Mouse (Mus musculus): Measurements from ENCODE around the gene Prkce. TPM values are rescaled to one million over a fixed set of nuclear protein-coding genes. Genes with fewer than 3 reads are reported as not detected.

Prkce gene
- total and polyA plus RNA-seq, 2 experiments from 2014 or later = 50.8 to 55.8 TPM

DNA sequence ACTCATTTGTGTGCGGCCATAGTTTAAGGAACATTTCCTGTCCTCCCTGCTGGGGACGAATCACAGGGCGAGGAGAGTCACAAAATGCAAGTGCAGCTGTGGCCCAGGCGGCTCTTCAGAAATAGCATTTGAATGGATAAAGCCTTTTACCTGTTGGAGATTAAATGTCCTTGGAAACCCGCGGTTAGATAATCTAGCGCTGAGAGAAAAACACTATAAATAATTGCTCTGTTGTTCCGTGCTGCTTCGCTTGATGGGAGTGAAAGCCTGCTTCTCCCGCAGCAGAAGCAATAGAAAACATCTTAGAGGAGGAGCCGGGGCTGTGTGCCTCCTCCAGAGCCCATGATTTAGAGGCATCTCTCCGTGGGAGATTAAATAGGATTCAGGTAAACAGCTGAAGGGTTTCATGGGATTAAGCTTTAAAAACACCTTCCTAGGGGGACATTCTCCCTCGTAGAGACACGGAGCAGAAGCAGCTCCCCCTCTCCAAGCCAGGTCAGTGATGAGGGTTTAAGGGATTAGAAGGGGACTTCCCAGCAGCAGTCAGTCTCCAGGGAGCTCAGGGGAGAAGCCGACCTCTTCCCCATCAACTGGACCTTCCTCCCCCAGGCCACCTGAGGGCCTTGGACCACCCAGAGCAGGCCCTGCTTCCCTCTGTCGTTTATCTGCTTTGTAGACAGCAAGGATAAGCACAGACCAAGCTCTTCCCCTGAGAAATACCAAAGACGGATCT, 212.0 kb downstream of the Prkce start:
- H3K9ac ChIP-seq (replicated peaks; ENCODE audit: low read length) = no peak overlapping the region
- no peak overlapping the region for H3K4me2 ChIP-seq (ENCODE audit: low read depth, low read length)
- DNase-seq (ENCODE audit: low spot score) = peak; percentile 45

DNA sequence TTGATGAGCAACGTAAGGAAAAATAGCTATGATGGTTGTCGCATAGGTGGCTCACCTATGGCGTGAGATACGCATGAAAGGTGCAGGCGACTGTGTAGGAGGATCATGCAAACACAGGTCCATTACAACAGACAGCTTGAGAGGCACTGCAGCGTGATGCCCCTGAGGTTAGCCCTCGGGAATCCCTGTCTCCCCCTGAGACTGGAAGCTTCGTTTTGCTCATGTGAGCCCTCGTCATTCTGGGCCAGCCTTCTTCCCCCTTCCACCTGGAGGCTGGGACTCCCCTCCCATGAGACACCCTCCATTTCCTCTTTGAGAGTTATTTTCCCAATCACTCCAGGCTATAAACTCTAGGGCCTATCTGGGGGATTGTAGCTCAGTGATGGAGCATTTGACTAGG, 213.9 kb downstream of the Prkce start:
- Histone ChIP-seq H3K4me2 (ENCODE audit: low read depth, low read length) (no peak overlapping the region), H3K4me1 (ENCODE audit: insufficient read depth, low read length) (no peaks in the 10 kb centered on the region), H3K27me3 (ENCODE audit: insufficient read depth, low read length) (no peaks in the 10 kb centered on the region), H3K36me3 (ENCODE audit: insufficient read depth, low read length) (no peaks in the 10 kb centered on the region), H3K4me3 (ENCODE audit: low read length) (no peak overlapping the region), H3K27ac (no peak overlapping the region), H3K9ac (replicated peaks; ENCODE audit: low read length) (no peak overlapping the region), H3K9me3 (ENCODE audit: low read length) (no peaks in the 10 kb centered on the region)
- no peak for TF ChIP-seq CTCF (IDR thresholded peaks at IDR 0.05; ENCODE audit: low read depth)
- 87% methylated on average over 9 of the region's 9 CpGs for WGBS
- ATAC-seq = no peak
- no peak for DNase-seq (ENCODE audit: low spot score)

More for the DNA sequence above, 212.0 kb downstream of the Prkce start:
- no peaks in the 10 kb centered on the region for H3K9me3 ChIP-seq (ENCODE audit: low read length)
- no peak for ATAC-seq
- H3K4me3 ChIP-seq (ENCODE audit: low read length) = no peak overlapping the region
- H3K27ac ChIP-seq = peak overlapping the region; percentile 56; the same call in 1 of the 2 replicates
- no peak for TF ChIP-seq CTCF (IDR thresholded peaks at IDR 0.05; ENCODE audit: low read depth)
- H3K4me1 ChIP-seq (ENCODE audit: insufficient read depth, low read length) = no peaks in the 10 kb centered on the region
- no peaks in the 10 kb centered on the region for H3K27me3 ChIP-seq (ENCODE audit: insufficient read depth, low read length)
- H3K36me3 ChIP-seq (ENCODE audit: insufficient read depth, low read length) = no peaks in the 10 kb centered on the region
- WGBS = 20% methylated on average over 17 of the region's 17 CpGs

DNA sequence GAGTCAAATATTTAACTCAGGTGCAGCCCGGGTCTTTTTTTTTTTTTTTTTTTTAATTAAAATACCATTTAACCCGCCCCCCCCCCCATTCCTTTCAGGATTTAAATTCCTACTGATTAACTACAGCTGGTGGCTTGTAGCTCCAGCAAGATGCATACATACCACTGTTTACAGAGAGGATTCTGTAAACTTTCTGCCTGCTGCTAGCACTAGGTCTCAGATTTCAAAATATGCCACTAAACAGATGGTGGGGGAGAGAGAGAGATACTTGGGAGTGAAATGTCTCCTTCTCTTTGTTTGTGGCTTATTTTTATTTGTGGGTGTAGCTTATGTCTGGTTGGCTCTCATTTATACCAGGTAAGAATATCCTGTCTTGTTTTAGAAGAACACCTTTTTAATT, 215.3 kb downstream of the Prkce start:
- no peak for TF ChIP-seq CTCF (IDR thresholded peaks at IDR 0.05; ENCODE audit: low read depth)
- no peak for DNase-seq (ENCODE audit: low spot score)
- H3K27me3 ChIP-seq (ENCODE audit: insufficient read depth, low read length) = no peaks in the 10 kb centered on the region
- WGBS = 33% methylated on average over 2 of the region's 2 CpGs
- H3K9ac ChIP-seq (replicated peaks; ENCODE audit: low read length) = no peak overlapping the region
- H3K27ac ChIP-seq = no peak overlapping the region
- no peak overlapping the region for H3K4me2 ChIP-seq (ENCODE audit: low read depth, low read length)
- H3K36me3 ChIP-seq (ENCODE audit: insufficient read depth, low read length) = no peaks in the 10 kb centered on the region
- H3K4me1 ChIP-seq (ENCODE audit: insufficient read depth, low read length) = no peaks in the 10 kb centered on the region
- no peak for ATAC-seq
- no peaks in the 10 kb centered on the region for H3K9me3 ChIP-seq (ENCODE audit: low read length)
- no peak overlapping the region for H3K4me3 ChIP-seq (ENCODE audit: low read length)

DNA sequence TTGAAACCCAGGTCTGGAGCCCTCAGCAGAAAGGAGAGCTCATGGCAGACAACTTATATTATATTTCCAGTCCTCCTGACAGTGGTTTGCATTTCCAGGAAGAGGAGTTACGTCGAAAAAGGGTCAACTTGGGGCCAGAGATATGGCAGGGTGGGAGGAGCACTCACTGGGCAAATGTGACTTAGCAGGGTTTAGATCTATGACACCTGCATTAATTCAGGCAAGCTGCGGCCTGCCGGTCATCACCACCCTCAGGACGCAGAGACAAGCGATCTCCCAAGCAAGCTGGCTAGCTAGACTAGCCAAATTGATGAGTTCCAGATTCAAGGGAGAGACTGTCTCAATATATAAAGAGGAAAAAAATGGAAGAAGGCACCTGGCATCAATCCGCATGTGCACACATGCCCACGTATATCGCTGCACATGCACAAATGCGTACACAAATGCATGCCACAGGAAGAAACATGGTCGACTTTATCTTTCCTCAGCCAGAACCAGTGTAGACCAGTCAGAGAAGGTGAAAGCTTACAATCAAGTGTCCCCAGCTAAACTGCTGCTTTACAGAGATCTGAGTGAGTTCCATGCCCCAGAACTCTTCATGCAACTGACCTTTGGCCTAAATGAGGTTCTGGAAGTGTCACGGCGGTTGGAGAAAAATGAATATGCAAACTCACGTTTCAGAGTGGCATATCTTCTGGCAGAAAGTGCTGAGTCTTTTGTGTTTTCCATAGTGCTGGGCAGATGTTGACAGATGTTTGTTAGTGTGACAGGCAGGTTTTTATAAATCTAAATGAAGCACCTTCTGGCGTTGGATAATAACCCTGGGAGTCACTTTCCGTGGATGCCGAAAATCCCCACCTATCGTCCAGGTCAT, 216.4 kb downstream of the Prkce start:
- DNase-seq (ENCODE audit: low spot score) = no peak
- H3K4me3 ChIP-seq (ENCODE audit: low read length) = no peak overlapping the region
- ATAC-seq = no peak
- no peaks in the 10 kb centered on the region for H3K27me3 ChIP-seq (ENCODE audit: insufficient read depth, low read length)
- H3K4me2 ChIP-seq (ENCODE audit: low read depth, low read length) = no peak overlapping the region
- TF ChIP-seq CTCF (IDR thresholded peaks at IDR 0.05; ENCODE audit: low read depth) = no peak
- no peaks in the 10 kb centered on the region for H3K4me1 ChIP-seq (ENCODE audit: insufficient read depth, low read length)
- WGBS = 83% methylated on average over 18 of the region's 18 CpGs
- H3K36me3 ChIP-seq (ENCODE audit: insufficient read depth, low read length) = no peaks in the 10 kb centered on the region
- H3K9me3 ChIP-seq (ENCODE audit: low read length) = no peaks in the 10 kb centered on the region
- H3K9ac ChIP-seq (replicated peaks; ENCODE audit: low read length) = no peak overlapping the region
- H3K27ac ChIP-seq = no peak overlapping the region

DNA sequence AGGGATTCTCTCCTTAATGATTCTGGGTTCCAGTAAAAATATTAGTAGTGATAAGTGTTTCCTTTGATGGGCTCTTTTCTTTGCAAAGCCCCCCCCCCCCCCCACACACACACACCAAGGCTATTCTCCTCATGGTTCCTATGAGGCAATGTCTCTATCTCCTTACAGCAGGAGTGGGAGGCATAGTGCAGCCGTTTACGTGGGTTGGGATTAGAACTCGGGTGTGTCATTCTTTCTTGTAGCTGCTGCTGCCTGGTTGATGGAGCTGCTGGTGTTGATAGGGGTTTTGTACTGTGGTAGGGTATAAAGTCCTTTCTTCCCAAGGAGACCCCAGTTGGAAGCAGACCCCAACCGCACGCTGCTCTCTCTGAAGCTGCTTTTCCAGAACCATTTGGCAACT, 224.9 kb downstream of the Prkce start:
- no peak for TF ChIP-seq CTCF (IDR thresholded peaks at IDR 0.05; ENCODE audit: low read depth)
- no peaks in the 10 kb centered on the region for H3K4me1 ChIP-seq (ENCODE audit: insufficient read depth, low read length)
- H3K9me3 ChIP-seq (ENCODE audit: low read length) = no peaks in the 10 kb centered on the region
- no peaks in the 10 kb centered on the region for H3K36me3 ChIP-seq (ENCODE audit: insufficient read depth, low read length)
- H3K27me3 ChIP-seq (ENCODE audit: insufficient read depth, low read length) = no peaks in the 10 kb centered on the region
- no peak overlapping the region for H3K27ac ChIP-seq
- no peak for ATAC-seq
- 91% methylated on average over 5 of the region's 5 CpGs for WGBS
- no peak overlapping the region for H3K4me2 ChIP-seq (ENCODE audit: low read depth, low read length)
- DNase-seq (ENCODE audit: low spot score) = no peak
- H3K9ac ChIP-seq (replicated peaks; ENCODE audit: low read length) = no peak overlapping the region
- no peak overlapping the region for H3K4me3 ChIP-seq (ENCODE audit: low read length)

DNA sequence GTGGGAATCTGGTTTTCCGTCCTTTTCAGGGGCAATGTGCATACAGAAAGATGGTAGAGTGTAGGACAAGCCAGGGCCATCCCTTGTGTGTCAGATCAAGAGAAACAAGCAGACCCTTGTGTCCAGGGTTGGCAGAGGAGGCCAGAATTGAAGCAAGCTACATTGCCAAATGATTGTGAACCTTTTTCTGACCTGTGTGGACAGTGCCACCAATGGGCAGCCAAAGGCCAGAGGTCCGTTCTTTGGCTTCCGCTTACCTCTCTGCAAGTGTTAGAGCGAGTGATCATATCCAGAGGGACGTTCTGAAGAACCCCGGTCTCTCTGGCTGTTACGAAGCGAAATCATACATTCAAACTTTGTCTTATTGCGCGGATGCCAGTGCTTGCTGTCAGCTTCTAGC, 225.6 kb downstream of the Prkce start:
- H3K27ac ChIP-seq = no peak overlapping the region
- no peaks in the 10 kb centered on the region for H3K9me3 ChIP-seq (ENCODE audit: low read length)
- 96% methylated on average over 10 of the region's 10 CpGs for WGBS
- ATAC-seq (no peak), DNase-seq (ENCODE audit: low spot score) (no peak)
- no peak overlapping the region for H3K4me2 ChIP-seq (ENCODE audit: low read depth, low read length)
- no peaks in the 10 kb centered on the region for H3K4me1 ChIP-seq (ENCODE audit: insufficient read depth, low read length)
- no peak overlapping the region for H3K9ac ChIP-seq (replicated peaks; ENCODE audit: low read length)
- TF ChIP-seq CTCF (IDR thresholded peaks at IDR 0.05; ENCODE audit: low read depth) = no peak
- H3K36me3 ChIP-seq (ENCODE audit: insufficient read depth, low read length) = no peaks in the 10 kb centered on the region
- H3K4me3 ChIP-seq (ENCODE audit: low read length) = no peak overlapping the region
- no peaks in the 10 kb centered on the region for H3K27me3 ChIP-seq (ENCODE audit: insufficient read depth, low read length)

DNA sequence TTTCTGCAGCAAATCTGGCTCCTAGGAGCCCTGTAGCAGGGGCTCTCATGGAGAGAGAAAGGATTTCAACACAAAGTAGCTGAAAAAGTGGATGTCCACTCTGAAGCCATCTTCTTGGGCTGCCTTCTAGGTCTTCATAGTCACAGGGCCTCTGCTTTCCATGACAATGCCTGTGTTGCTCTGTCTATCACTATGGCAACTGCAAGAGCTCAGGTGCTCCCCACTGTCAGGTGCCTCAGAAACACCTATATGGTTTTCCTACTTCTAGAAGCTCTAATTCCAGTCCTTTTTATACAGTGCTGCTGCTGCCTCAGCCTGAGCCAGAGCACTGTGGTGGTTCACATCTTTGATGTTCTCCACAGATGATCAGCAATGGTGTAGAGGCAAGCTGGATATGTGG, 229.5 kb downstream of the Prkce start:
- no peak for ATAC-seq

More for the DNA sequence above, 229.5 kb downstream of the Prkce start:
- Histone ChIP-seq H3K4me2 (ENCODE audit: low read depth, low read length) (no peak overlapping the region), H3K4me3 (ENCODE audit: low read length) (no peak overlapping the region), H3K9me3 (ENCODE audit: low read length) (no peaks in the 10 kb centered on the region), H3K27me3 (ENCODE audit: insufficient read depth, low read length) (no peaks in the 10 kb centered on the region), H3K9ac (replicated peaks; ENCODE audit: low read length) (no peak overlapping the region), H3K36me3 (ENCODE audit: insufficient read depth, low read length) (no peaks in the 10 kb centered on the region), H3K4me1 (ENCODE audit: insufficient read depth, low read length) (no peaks in the 10 kb centered on the region), H3K27ac (no peak overlapping the region)
- no peak for DNase-seq (ENCODE audit: low spot score)
- TF ChIP-seq CTCF (IDR thresholded peaks at IDR 0.05; ENCODE audit: low read depth) = no peak
